Mouse (Mus musculus) liver, postnatal 0 days (tissue): Measurements from ENCODE around the gene Pop5.

ENCODE experiments used
- CTCF ChIP-seq: sonication (generic); IDR thresholded peaks from 2 replicates; pipeline ENCODE4 v1.5.1; 2016; ENCODE audit warnings: antibody characterized with exemption, low read depth
- EP300 ChIP-seq: IDR thresholded peaks from 2 replicates; pipeline ENCODE4 v1.6.1; 2016; ENCODE audit warnings: antibody characterized with exemption, low read depth, mild to moderate bottlenecking

DNA sequence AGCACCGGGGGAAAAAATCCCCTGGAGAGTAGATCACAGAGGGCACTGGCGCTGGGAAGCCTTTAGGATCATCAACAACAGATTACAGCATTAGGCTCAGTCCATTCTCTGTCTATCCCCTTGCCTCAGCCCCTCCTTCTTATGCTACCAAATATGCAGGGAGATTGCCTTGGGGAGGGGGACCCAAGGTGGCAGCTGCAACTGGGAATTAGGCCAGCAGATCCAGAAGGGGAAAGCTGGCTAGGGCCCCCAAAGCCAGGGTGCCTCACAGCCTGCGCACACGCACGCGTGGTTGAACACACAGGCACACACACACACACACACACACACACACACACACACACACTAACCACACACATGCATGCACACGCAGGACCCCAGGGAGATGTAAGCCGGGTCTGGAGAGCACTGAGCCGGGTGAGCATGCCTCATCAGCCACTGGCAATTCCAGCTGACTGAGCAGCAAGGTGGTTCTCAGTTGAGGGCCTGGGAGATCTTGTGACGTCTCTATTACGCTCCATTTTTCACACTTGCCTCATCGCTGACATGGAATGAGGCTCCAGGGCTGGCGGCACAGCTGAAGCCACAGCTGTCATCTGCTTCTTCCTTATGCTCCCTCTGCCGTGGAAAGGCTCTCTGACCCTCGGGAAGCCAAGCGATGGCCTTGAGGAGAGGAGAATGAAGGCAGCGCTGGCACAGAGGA is 49.1 kb upstream of the Pop5 start:
- TF ChIP-seq CTCF (no peak), EP300 (no peak)
